Mouse (Mus musculus): ENCODE results near the gene Asap2.

Gene Asap2

DNA sequence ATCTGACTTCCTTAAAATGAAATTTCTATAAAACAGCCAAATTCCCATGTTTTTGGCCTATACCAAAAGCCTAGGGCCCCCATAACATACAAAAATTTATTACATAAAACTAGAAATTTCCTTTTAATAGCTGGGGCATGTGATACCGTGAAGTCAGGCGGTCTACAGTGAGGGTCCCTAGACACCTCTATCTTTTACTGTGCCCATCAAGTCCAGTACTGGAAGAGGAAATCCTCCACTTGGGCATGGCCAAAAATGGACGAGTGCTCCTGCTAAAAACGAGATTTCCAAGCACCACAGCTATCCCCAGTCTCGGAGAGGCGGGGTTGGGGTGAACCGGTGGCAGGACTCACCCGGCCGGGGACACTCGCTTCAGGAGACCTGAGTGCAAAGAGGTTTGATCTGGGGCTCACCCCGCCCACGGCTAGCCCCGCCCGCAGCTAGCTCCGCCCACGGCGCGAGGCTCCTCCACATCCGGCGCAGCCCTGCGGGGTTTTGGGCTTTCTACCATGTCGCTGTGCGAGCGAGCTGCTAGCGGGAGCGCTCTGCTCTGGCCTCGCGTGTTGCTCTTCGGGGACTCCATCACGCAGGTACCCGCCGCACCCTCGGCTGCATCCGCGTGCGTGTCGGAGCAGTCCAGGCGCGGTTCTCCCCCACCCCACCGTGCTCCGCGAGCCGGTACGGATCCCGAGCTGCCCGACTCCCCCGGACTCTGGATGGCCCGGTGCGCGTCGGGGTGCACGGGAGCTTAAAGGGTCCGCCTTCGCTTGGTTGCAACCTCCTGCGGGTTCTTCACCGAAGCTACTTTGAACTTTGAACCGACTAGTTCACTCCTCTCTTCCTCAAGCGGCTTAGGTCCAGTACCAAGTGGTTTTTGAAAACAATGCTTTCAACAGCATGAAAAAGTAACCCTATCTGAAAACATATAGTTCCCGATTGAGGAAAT is 325.9 kb downstream of the Asap2 start, which contains the start of gene Iah1:
TSS of gene Iah1 (plus strand) at position 467 of the 946 bp plus-strand sequence.
- peak; percentile 82 for DNase-seq (ENCODE audit: low spot score)

DNA sequence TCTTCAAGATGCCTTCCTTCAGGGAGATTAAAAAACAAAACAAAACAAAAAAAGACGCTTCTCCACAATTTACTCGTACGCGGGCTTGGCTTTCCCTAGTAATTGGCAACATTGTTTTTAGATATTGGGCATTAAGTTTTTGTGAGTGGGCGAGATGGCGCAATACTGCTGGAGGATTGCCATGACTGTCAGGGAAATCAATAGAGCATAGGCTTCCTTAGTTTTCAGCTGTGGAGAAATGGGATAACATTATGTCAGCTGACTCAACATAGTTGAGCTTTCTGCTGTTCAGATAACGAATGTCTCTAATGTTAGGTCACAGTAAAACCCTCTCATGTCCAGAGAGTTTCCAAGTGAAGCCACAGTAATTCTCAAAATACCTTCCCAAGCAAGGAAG is 326.6 kb downstream of the Asap2 start:
- peak; percentile 35 for DNase-seq (ENCODE audit: low spot score)

DNA sequence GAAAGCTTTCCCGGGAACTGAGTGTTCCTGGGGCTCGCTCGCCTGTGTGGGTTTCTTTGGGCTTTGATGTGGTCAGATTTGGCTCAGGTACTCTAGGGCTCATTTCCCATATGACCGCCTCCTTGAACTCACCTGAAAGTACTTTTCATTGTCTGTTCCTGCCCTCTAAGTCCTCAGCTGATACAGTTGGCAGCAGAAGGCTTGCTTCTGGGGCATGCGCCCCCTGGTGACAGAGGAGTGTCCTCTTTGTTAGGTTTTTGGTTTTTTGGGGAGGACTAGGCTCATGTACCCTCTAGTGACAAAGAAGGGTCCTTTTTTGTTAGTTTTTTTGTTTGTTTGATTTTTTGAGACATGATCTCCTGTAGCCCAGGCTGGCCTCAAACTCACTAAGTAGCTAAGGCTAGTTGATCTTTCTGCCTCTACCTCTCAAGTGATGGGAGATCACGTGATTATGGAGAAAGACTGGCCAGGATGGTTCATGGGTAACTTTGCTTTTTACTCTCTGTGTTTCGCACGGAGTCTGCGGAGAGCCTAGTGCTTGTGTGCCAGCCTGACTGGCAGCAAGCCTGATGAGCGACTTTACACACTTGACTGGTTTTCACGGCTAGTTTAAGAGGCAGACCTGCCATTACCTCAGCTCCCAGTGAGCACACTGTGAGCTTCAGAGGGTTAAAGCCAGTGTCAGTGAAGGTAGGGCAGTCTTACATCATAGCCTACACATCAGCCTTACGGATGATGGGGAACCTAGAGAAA is 328.1 kb downstream of the Asap2 start:
- DNase-seq (ENCODE audit: low spot score) = peak; percentile 56
